Mouse (Mus musculus): ENCODE measurements around the gene Usb1. TPM values are rescaled to one million over a fixed set of nuclear protein-coding genes. Genes with fewer than 3 reads are reported as not detected.

The Usb1 gene
- total RNA-seq, 2 experiments from 2014 or later, result 5.1 to 16.9 TPM

Other genes with a start within 250 kb of the Usb1 start
- gene Kifc3, start 129.5 kb upstream of the Usb1 start, total RNA-seq (2014; fragmentation: Nextera tagmentation), result 0.99 TPM in 1 of 2 replicates, not detected in the other
- 0.61 and 1.4 TPM in 2 replicates for gene Kifc3, start 129.5 kb upstream of the Usb1 start, total RNA-seq (2017)
- gene Cngb1, start 25.7 kb upstream of the Usb1 start, total RNA-seq (2014; fragmentation: Nextera tagmentation), result 0.47 and 0.72 TPM in 2 replicates
- gene Cngb1, start 25.7 kb upstream of the Usb1 start, total RNA-seq (2017), result 0.19 and 11.8 TPM in 2 replicates
- gene Tepp, start 21.7 kb upstream of the Usb1 start, total RNA-seq (2014; fragmentation: Nextera tagmentation), result not detected in 2 replicates
- gene Tepp, start 21.7 kb upstream of the Usb1 start, total RNA-seq (2017), result not detected in 2 replicates
- gene Zfp319, start 334 bp upstream of the Usb1 start, total RNA-seq (2014; fragmentation: Nextera tagmentation), result 1.7 and 4.3 TPM in 2 replicates
- 1.0 and 1.8 TPM in 2 replicates for gene Zfp319, start 334 bp upstream of the Usb1 start, total RNA-seq (2017)
- gene Mmp15, start 20.0 kb downstream of the Usb1 start, total RNA-seq (2014; fragmentation: Nextera tagmentation), result 0.20 TPM in 1 of 2 replicates, not detected in the other
- gene Mmp15, start 20.0 kb downstream of the Usb1 start, total RNA-seq (2017), result 0.11 and 0.28 TPM in 2 replicates
- 53.9 and 69.9 TPM in 2 replicates for gene Cfap20, start 102.6 kb downstream of the Usb1 start, total RNA-seq (2014; fragmentation: Nextera tagmentation)
- 64.6 and 71.3 TPM in 2 replicates for gene Cfap20, start 102.6 kb downstream of the Usb1 start, total RNA-seq (2017)
- 60.1 and 77.7 TPM in 2 replicates for gene Csnk2a2, start 157.8 kb downstream of the Usb1 start, total RNA-seq (2014; fragmentation: Nextera tagmentation)
- 32.9 and 43.0 TPM in 2 replicates for gene Csnk2a2, start 157.8 kb downstream of the Usb1 start, total RNA-seq (2017)
- gene Ccdc113, start 201.8 kb downstream of the Usb1 start, total RNA-seq (2014; fragmentation: Nextera tagmentation), result not detected in 2 replicates
- not detected in 2 replicates for gene Ccdc113, start 201.8 kb downstream of the Usb1 start, total RNA-seq (2017)
- gene Prss54, start 244.1 kb downstream of the Usb1 start, total RNA-seq (2014; fragmentation: Nextera tagmentation), result not detected in 2 replicates
- not detected in 2 replicates for gene Prss54, start 244.1 kb downstream of the Usb1 start, total RNA-seq (2017)

All from megakaryocyte-erythroid progenitor cell, adult 5-6 weeks (primary cell).